Mouse (Mus musculus) right cerebral cortex, postnatal 25 days (tissue): ENCODE results near the gene Cyp4f17.
"Not testable (repeated sequence)": the region's sequence is repeated elsewhere in the genome, so short reads cannot be mapped to it uniquely, and the experiment has no call there.

Experiments
- DNase-seq: peaks from one replicate; pipeline ENCODE4 v3.0.0; 2022

Cyp4f17 gene

DNA sequence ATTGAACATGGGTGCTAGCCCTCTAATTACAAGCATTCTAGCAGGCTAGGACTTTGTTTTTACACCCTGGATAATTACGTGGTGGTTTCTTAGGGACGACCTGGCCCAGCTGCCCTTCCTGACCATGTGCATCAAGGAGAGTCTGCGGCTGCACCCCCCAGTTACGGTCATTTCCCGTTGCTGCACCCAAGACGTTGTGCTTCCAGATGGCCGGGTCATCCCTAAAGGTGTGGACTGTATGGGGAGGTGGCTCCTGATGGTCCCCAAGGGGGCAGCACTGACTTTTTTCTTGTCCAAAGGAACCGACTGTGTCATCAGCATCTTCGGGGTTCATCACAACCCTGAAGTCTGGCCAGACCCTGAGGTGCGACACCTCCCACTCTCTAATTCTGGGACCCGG is 21.9 kb downstream of the Cyp4f17 start:
- no peak for DNase-seq

DNA sequence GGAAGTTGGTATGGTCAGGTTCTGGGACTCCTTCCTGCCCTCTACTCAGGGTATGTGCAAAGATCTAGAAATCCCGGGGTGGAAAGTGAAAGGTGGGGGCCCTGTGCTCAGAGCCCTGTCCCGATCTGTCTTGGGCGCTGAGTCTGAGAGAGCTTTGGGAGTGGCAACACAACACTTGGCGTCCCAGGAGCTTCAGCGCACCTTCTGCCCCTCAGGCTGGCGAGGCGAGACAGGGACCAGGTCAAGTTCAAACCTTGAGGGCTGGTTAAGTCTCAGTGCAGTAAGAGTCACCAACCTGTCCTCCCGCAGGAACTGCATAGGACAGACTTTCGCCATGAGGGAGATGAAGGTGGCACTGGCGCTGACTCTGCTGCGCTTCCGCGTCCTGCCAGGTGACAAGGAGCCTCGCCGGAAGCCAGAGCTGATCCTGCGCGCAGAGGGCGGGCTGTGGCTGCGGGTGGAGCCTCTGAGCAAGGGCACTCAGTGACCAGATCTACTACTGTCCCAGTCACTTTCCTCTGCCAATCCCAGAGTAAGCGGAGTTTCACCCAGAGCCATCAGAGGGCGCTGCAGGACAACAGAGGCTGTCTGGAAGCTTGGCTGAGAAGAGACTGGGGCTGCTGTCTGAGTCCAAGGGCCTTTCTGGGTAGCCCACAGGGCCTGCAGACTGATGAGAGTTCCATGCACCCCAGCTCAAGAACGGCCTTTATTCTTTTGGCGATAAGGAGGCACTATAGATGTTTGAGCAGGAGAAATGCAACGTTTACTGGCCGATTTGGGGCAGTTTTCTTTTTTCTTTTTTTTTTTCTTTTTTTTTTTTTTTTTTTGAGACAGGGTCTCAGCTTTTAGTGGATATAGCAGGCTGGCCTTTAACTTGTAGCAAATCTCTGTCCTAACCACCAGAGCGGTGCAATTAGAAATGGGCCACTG is 22.8 kb downstream of the Cyp4f17 start:
- DNase-seq, result peak; percentile 79

- not testable (repeated sequence) for DNase-seq
These were observed 26.5 kb downstream of the Cyp4f17 start for GRCm38 (mm10) chr17:32532356-32532755.

DNA sequence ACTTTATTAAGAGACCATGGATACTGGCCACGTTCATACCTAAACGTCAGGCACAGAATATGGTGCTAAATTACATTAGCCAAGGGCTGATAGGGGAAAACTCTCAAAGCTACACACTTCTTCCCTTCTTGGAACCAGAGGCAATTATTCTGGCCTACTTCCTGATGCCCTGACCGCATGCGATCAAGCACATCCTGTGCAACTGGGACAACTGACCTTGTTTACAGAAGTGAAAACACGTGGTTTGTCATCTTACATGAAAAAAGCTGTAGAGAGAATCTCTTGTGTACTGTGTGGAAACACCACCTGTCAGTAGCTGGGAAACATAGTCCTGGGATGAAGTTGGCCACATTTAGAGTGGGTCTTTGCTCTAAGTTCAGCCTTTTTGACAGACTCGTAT is 28.2 kb downstream of the Cyp4f17 start:
- no peak for DNase-seq

- DNase-seq, result peak; percentile 75
These were observed 30.4 kb downstream of the Cyp4f17 start, which contains the start of gene Cyp4f16 for GRCm38 (mm10) chr17:32536051-32536866. Gene Cyp4f16 (plus strand): TSS chr17:32536558.

DNA sequence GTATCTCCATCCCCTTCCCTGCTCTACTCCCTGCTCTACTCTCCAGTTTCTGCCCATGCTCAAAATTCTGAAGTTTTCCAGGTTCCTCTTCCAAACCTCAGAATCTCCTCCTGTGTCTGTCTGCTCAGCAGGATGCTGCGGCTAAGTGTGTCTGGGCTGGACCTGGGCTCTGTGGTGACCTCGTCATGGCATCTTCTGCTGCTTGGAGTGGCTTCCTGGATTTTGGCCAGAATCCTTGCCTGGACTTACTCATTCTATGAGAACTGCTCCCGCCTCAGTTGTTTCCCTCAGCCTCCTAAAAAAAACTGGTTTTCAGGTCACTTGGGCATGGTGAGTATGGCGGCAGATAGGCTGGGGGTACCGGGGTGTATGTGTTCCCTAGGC is 31.0 kb downstream of the Cyp4f17 start:
- DNase-seq, result no peak

DNA sequence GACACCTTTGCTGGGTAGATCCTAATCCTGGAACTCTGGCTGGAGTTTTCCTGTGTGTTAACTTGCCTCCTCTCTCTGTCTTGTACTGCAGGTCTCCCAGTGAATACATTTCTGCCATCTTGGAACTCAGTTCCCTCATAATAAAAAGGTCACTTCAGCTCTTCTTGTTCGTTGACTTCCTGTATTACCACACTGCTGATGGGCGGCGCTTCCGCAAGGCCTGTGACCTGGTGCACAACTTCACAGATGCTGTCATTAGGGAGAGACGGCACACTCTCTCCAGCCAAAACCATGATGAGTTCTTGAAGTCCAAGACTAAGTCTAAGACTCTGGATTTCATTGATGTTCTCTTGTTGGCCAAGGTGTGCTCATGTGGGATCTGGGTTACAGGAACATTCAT is 38.9 kb downstream of the Cyp4f17 start:
- not testable (repeated sequence) for DNase-seq

DNA sequence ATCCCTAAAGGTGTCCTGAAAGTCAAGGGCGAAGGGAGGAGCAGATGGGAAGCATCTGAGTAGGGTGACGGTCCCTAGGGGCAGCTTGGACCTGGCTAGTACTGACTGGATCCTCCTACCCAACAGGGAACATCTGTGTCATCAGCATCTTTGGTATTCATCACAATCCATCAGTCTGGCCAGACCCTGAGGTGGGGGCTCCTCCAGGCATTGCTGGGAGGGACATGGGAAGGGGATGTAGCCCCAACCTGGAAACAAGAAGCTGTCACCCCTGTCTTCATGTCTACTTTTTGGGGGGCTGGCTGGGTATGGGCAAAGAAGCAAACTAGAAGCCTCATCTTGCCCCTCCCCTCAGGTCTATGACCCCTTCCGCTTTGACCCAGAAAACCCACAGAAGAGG is 44.5 kb downstream of the Cyp4f17 start:
- not testable (repeated sequence) for DNase-seq

- DNase-seq, result peak; percentile 76
These were observed 45.3 kb downstream of the Cyp4f17 start for GRCm38 (mm10) chr17:32550900-32551770.

DNA sequence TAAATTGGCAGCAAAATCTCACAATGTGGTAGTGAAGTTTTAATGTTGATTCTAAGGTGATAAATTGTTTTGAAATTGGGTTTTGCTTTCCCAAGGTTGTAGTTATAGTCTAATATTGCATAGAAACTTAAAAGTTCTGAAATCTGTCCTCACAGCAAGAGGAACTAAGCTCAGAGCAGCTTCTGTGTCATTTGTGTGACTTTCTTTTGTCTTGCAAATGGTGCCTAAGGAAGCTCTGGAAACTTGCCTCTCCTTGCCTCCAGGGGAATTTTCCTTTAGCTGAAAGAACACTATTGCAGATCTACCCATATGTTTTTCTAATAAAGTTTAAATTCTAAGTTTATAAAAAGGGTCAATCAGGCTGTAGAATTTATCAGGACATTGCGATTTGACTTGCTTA is 47.2 kb downstream of the Cyp4f17 start:
- not testable (repeated sequence) for DNase-seq

- not testable (repeated sequence) for DNase-seq
These were observed 48.5 kb downstream of the Cyp4f17 start for GRCm38 (mm10) chr17:32554368-32554767.

- not testable (repeated sequence) for DNase-seq
These were observed 57.5 kb downstream of the Cyp4f17 start for GRCm38 (mm10) chr17:32563301-32563700.

- not testable (repeated sequence) for DNase-seq
These were observed 67.4 kb downstream of the Cyp4f17 start for GRCm38 (mm10) chr17:32573286-32573685.

- DNase-seq, result no peak
These were observed 71.8 kb downstream of the Cyp4f17 start for GRCm38 (mm10) chr17:32577496-32578186.
